Mouse (Mus musculus): ENCODE results near the gene Daam1.

- TF ChIP-seq CTCF (IDR thresholded peaks at IDR 0.05; ENCODE audit: low read depth, low read length) (no peak), POLR2A (IDR thresholded peaks at IDR 0.05; ENCODE audit: borderline replicate concordance, low read depth, low read length) (no peak)
Measured at GRCm38 (mm10) chr12:71795626-71796025, 35.3 kb upstream of the Daam1 start.
